Mouse (Mus musculus) lung, adult 10 weeks (tissue): Measurements from ENCODE around the gene Cryaa. TPM values are rescaled to one million over a fixed set of nuclear protein-coding genes. Genes with fewer than 3 reads are reported as not detected.

Experiments
- polyA plus RNA-seq: library from polyadenylated mRNA; stranded (reverse); fragments of 350-450 nt; fragmentation: Illumina TruSeq; extraction: RNeasy Lipid Tissue Mini Kit (QIAGEN cat#74804); gene quantifications from one replicate; pipeline ENCODE4 v1.2.3, GENCODE M21; 2014; ENCODE audit warnings: low read depth, low replicate concordance; ENCODE audit not compliant: insufficient read depth

The Cryaa gene
- polyA plus RNA-seq: 1.3 TPM

GRCm38 (mm10) chr17:31677507-31677906 is at the start of gene Cryaa:
Cryaa (plus strand) TSS chr17:31677807.

DNA sequence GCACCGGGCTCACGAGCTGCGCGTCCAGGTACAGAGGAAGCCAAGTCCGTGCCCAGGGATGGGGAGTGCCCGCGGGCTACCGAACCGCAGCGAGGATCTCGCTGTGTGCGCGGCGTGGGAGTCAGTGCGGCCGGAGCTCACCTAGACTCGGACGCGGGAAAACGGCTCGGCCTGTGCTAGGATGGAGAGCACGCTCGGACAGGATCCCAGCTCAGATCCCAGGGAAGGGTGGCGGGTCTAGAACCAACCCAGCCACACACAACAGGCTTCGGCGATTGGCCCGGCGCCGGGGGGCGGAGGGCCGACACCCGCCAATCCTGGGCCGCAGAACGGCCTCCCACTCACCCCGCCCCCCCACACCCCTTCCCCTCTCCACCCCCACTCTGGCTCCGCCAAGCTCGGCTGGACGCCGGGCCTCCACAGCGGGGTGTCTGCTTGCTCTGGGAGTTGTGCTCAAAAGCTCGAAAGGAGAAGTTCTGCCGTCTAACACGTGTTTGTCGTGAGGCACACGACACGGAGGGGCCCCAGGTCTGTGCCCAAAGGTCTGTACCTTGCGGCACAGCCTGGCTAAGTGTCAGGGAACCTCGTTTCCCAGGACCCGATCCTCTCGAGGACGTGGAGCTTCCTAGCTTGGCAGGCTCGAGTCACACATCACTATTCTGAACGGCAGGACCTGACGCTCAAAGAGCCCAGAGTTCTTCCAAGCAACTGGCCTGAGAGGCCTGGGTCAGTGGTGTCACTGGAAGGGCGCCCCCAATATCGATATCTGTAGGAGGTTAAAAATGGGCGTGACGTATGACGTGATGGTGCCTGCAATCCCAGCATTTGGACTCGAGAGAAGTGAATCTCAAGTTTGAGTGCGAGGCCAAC is 40.4 kb upstream of the Cryaa start, which contains the start of gene Cbs:
Gene Cbs, minus strand, starts transcription at position 297 of the 870 bp plus-strand sequence.

GRCm38 (mm10) chr17:31658468-31659185 is 19.0 kb upstream of the Cryaa start, which contains the start of gene U2af1:
U2af1 (minus strand) TSS chr17:31658892.

Other genes with a start within 250 kb of the Cryaa start
- 8.2 TPM for gene Wdr4, start 157.8 kb upstream of the Cryaa start, polyA plus RNA-seq
- gene Ndufv3, start 157.7 kb upstream of the Cryaa start, polyA plus RNA-seq: 194 TPM
- 7.2 TPM for gene Pknox1, start 113.1 kb upstream of the Cryaa start, polyA plus RNA-seq
- 2.6 TPM for gene Cbs, start 40.6 kb upstream of the Cryaa start, polyA plus RNA-seq
- gene U2af1, start 18.9 kb upstream of the Cryaa start, polyA plus RNA-seq: 109 TPM
- gene Sik1, start 178.0 kb downstream of the Cryaa start, polyA plus RNA-seq: 23.6 TPM